Mouse (Mus musculus): ENCODE measurements around the gene Spc24.
"Not testable (repeated sequence)": the region's sequence is repeated elsewhere in the genome, so short reads cannot be mapped to it uniquely, and the experiment has no call there.

The Spc24 gene

DNA sequence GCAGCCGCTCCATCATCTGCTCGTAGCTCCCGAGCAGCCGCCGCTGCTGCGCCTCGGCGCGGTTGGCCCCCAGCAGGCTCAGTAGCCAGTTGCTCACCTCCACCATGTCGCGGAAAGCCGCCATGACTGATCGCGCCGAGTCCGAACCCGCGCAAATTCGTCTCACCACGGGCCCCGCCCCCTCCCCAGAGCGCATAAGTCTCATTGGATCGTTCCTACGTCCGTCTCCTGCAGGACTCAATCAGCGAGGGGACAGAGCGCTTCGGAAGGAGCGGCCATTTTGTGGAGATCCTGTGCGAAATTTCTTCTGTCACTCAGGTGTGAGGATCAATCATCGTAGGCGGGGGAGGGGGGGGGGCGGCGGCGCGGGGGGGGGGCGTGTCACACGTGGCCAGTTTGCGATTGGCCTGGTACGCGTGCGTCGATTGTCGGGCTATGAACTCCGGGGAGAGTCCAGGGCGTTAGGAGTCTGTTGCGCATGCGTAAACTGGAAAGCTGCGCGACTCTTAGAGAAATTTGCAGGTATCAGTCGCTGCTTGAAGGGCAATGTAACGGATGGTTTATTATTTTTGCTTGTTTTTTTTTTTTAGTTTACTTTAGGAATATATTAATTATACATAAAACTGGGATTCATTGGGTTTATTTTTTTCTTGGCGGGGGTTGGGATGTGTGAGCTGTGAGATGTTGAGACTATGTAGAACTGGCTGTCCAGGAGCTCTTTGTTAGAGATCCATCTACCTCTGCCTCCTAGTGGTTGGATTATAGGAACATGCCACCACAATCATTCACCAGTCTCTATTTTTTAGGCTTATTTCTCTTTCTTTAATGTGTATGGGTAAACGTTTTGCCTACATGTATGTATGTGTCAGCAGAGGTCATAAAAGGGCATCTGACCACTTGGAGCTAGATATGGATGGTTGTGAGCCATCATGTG lies at the start of gene Spc24:
Gene Spc24 (minus strand): TSS at position 149 of the 934 bp plus-strand sequence.
- peak; percentile 99 for DNase-seq (ENCODE audit: low read depth, low spot score)

DNA sequence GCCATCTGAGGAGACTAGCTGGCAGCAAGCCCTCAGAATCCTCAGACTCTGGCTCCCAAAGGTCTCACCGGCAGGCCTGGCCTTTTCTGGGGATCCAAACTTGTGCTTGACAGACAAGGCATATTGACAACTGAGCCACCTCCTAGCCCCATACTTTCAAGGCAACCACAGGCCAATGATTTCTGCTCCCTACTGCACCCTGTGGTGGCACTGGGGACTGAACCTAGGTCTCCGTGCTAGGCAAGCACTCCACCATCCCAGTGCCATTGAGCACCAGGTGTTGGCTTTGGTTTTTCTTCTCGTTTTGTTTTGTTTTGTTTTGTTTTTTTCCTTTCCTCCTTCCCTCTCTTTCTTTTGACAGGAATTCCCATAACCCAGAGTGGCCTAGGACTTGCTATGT lies 48.5 kb upstream of the Spc24 start:
- DNase-seq (ENCODE audit: low read depth, low spot score) = peak; percentile 66

GRCm38 (mm10) chr9:21806976-21807375 lies 46.9 kb upstream of the Spc24 start:
- DNase-seq (ENCODE audit: low read depth, low spot score) = no peak

DNA sequence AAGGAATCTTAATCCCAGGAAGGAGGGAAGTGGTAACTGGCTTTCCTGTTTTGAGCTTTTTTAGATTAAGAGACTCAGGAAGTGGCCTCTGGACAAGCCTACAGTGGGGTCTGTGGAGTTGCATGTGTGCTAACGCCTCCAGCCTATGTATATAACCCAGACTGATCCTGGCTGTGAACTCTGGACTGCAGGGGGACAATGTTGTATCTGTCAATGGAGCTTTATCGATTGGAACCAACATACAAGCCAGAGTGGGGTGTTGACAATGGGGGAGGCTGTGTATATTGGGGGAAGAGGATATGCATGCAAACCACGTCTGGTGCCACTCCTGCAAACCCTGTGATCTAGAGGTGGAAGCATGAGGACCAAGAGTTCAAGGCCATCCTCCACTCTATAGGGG lies 46.3 kb upstream of the Spc24 start:
- DNase-seq (ENCODE audit: low read depth, low spot score) = no peak

- peak; percentile 84 for DNase-seq (ENCODE audit: low read depth, low spot score)
Observed at GRCm38 (mm10) chr9:21803986-21804644, 44.0 kb upstream of the Spc24 start.

- no peak for DNase-seq (ENCODE audit: low read depth, low spot score)
Observed at GRCm38 (mm10) chr9:21801591-21801990, 41.5 kb upstream of the Spc24 start.

- no peak for DNase-seq (ENCODE audit: low read depth, low spot score)
Observed at GRCm38 (mm10) chr9:21801121-21801520, 41.0 kb upstream of the Spc24 start.

- peak; percentile 65 for DNase-seq (ENCODE audit: low read depth, low spot score)
Observed at GRCm38 (mm10) chr9:21799010-21799350, 38.9 kb upstream of the Spc24 start.

DNA sequence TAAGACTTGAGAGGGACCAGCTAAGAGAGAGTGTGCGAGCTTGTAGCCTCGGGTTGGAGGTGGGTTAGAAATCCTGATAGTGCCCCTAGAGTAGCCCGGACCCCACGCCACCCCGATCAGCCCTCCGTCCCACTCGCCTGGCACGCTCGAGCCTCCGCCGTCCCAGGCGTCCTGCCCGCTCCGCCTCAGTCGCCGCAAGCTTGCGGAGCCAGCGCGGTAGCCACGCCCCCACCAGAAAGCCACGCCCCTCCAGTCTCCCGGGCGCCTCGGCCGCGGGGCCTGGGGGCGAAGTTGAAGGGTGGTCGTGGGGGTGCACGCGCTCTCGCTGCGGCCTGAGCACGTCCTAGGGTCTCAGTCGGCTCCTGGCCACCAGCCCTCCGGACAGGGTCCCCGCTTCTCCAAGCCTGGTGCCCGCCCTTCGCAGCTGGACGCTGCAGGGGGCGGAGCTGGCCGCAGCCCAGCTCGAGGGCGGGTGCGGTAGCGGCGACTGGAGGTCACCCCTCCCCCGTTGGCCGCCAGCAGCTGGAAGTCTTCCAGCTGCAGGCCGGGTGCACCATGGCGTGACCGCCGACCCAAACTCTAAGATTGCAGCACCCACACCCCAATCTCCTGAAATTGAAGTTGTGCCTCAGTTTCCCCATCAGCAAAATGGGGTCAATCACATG lies 38.4 kb upstream of the Spc24 start, which contains the start of gene Kank2:
Gene Kank2 (minus strand): TSS at position 400 of the 665 bp plus-strand sequence.
- DNase-seq (ENCODE audit: low read depth, low spot score) = peak; percentile 89

DNA sequence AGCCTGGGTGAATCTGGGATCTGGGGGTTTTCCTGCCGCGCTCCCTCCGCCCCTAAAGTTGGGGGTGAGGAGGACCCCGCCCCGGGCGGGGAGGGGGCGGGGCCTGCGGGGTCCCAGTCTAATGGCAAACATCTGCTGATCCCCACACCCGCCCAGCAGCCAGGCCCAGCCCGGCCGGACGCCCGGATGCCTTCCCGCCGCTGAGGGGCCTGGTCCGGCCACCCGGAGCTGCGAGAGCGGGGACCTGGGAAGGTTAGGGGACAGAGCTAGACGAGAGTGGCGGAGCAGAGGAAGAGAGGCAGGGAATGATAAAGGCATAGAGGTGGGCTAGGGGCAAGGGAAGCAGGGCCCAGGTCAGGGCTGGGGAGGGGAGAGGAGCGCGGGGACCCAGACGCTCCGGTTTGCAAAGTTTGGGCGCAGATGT lies 37.8 kb upstream of the Spc24 start:
- peak; percentile 67 for DNase-seq (ENCODE audit: low read depth, low spot score)

DNA sequence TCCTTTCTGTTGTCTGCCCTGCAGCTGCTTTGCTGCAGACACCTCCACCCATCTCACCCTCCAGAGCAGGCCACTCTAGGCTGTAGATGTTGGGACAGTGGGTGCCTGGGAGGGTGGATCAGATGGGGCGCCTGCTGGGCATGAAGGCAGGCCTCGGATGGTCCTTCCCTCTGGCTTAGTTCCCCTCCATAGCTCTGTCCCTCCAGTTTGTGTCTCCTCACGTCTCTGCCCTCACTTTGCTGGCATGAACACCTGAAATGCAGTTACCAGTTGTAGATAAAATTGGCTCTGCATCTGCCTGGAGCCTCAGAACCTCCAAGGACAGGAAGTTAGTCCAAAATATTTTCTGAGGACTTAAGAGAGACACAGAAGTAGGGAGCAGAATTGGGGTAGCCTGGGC lies 36.8 kb upstream of the Spc24 start:
- DNase-seq (ENCODE audit: low read depth, low spot score) = no peak

DNA sequence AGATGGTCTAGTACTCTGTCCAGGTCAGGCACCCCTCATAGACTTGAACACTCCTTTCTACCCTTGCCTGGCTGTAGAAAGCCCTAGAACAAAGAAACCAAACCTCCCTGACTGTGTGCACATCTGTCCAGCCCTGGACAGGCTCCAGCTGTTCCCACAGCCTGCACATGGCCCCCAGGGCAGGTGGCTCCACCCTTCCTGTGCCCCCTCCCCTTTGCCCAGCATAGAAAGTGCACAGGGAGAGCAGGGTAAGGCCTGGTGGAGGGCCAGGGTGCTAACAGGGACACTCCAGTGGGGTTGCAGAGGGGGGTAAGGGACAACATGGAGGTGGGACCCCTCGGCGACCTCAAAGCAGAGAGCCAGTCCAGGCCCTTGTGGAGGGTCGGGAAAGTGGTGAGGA lies 36.2 kb upstream of the Spc24 start:
- DNase-seq (ENCODE audit: low read depth, low spot score) = no peak

- DNase-seq (ENCODE audit: low read depth, low spot score) = peak; percentile 31
Observed at GRCm38 (mm10) chr9:21795579-21795978, 35.5 kb upstream of the Spc24 start.

- DNase-seq (ENCODE audit: low read depth, low spot score) = no peak
Observed at GRCm38 (mm10) chr9:21794925-21795324, 34.8 kb upstream of the Spc24 start.

GRCm38 (mm10) chr9:21794344-21794834 lies 34.3 kb upstream of the Spc24 start:
- no peak for DNase-seq (ENCODE audit: low read depth, low spot score)

- not testable (repeated sequence) for DNase-seq (ENCODE audit: low read depth, low spot score)
Observed at GRCm38 (mm10) chr9:21793507-21793906, 33.4 kb upstream of the Spc24 start.

DNA sequence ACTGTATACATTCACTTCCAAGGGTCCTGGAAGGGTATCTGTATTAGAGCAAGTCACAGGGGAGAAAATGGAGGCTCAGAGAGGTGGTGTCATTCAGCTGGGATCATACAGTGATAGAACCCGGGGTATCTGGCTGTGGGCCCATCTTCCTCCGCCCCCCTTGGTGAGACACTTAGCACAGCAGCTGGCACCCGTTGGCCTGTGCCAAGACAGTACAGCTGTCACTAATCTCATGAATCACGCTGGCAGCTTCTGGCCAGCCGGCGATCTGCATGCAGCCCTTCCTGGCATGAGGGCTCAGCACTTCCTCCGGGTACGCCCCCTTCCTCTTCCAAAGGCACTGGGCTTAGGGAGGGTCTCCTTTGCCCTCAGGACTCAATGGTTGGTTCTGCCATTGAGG lies 32.5 kb upstream of the Spc24 start:
- no peak for DNase-seq (ENCODE audit: low read depth, low spot score)

DNA sequence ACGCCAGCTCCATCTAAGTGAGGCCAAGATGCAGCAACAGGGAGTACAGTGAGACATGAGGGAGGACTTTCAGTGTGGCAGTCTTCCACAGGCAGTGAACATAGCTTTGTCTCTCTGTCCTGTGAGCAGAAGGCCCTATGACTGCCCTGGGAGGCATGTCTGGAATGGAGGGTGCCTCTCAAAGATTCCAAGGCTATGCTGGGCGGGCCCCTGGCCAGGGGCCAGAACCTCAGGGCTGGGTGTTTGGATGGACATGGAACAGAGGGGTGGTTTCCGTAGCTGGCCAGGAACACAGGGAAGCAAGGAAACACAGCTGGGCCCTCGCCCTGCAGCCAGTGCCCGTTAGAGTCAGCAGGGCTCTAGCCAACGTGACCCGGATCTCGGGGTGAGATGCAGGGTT lies 31.8 kb upstream of the Spc24 start:
- DNase-seq (ENCODE audit: low read depth, low spot score) = no peak

- no peak for DNase-seq (ENCODE audit: low read depth, low spot score)
Observed at GRCm38 (mm10) chr9:21788234-21788633, 28.1 kb upstream of the Spc24 start.

GRCm38 (mm10) chr9:21787654-21788053 lies 27.6 kb upstream of the Spc24 start:
- DNase-seq (ENCODE audit: low read depth, low spot score) = no peak

DNA sequence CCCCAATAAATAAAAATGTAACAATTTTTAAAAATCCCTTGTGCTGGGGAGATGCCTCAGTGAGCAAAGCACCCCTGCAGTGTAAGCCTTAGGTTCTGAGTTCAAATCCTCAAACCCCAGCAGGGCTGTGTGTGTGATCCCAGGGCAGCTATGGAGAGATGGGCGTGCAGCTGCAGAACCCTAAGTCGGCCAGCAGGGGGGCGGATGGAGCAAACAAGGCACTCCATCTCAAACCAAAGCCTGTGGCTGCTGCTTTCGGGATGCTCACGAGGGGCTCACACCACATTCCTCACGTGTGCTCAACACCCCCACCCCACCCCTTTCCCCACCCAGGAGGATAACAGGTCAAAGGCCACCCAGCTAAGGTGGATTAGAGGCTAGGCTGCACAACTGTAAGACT lies 26.8 kb upstream of the Spc24 start:
- peak; percentile 94 for DNase-seq (ENCODE audit: low read depth, low spot score)

GRCm38 (mm10) chr9:21786309-21786708 lies 26.2 kb upstream of the Spc24 start:
- not testable (repeated sequence) for DNase-seq (ENCODE audit: low read depth, low spot score)
